In genomic region chr8:94601034-94601606, GRCm38 (mm10) we compare ENCODE assay signal across 8 mouse cellular contexts. TPM values are rescaled to one million over a fixed set of nuclear protein-coding genes. Genes with fewer than 3 reads are reported as not detected.
A peak's percentile ranks its signal among the peaks of the same experiment; 100 is the strongest.
DNase-seq lines count a peak whose midpoint lies in the region; ATAC-seq and TF ChIP-seq lines count a peak whose summit lies in the region.

No protein-coding gene starts in this region.

- no peaks in the 10 kb centered on the region for H3K36me3 ChIP-seq in kidney, embryonic 15.5 days
- H3K36me3 ChIP-seq in MEL (ENCODE audit: control insufficient read depth in 1 of 2, insufficient read depth in 2 of 2, low read length in 2 of 2) (peaks cover 3 to 24% of the 10 kb centered on the region in 2 experiments; a peak in 3 of 4 replicates), myocyte (ENCODE audit: control insufficient read depth, insufficient read depth) (no peaks in the 10 kb centered on the region)
- no peaks in the 10 kb centered on the region for H3K36me3 ChIP-seq in embryonic facial prominence, embryonic 10.5 days (replicated peaks)
- no peaks in the 10 kb centered on the region for H3K36me3 ChIP-seq in heart, postnatal 0 days (replicated peaks; ENCODE audit: control insufficient read depth, insufficient read depth, low read length)
- 0 out of 2 replicates have a peak, but pooled peaks cover 2% of the 10 kb centered on the region for H3K36me3 ChIP-seq in liver, embryonic 11.5 days (ENCODE audit: control insufficient read depth, insufficient read depth, low read length)

- H3K4me1 ChIP-seq in kidney, embryonic 15.5 days, result peaks cover 21% of the 10 kb centered on the region
- peaks cover 3 to 6% of the 10 kb centered on the region in 2 experiments; a peak in 3 of 4 replicates for H3K4me1 ChIP-seq in MEL (ENCODE audit: control insufficient read depth in 1 of 2, insufficient read depth in 2 of 2, low read length in 2 of 2)
- peaks cover 29% of the 10 kb centered on the region for H3K4me1 ChIP-seq in embryonic facial prominence, embryonic 10.5 days
- H3K4me1 ChIP-seq in heart, postnatal 0 days (ENCODE audit: control insufficient read depth, insufficient read depth), result peaks cover 18% of the 10 kb centered on the region
- H3K4me1 ChIP-seq in liver, embryonic 11.5 days (replicated peaks; ENCODE audit: control insufficient read depth, insufficient read depth, low read length), result peaks cover 12% of the 10 kb centered on the region

- TF ChIP-seq CTCF in MEL (IDR thresholded peaks at IDR 0.05 in 2 of 3, conservative IDR thresholded peaks at IDR 0.05 in 1 of 3; ENCODE audit: control insufficient read depth in 1 of 3, insufficient read depth in 1 of 3, low read depth in 2 of 3, low read length in 3 of 3, poor library complexity in 1 of 3, severe bottlenecking in 1 of 3), result no peak
- no peak for TF ChIP-seq CTCF in heart, postnatal 0 days (IDR thresholded peaks at IDR 0.05; ENCODE audit: low read depth)

- DNase-seq in kidney, postnatal 36 days, result no peak
- DNase-seq in MEL (ENCODE audit: low read depth, low spot score), result no peak
- DNase-seq in embryonic facial prominence, embryonic 10.5 days (ENCODE audit: low spot score), result no peak
- DNase-seq in heart, postnatal 0 days (ENCODE audit: low spot score), result peak; percentile 8
- no peak for DNase-seq in liver, embryonic 11.5 days (ENCODE audit: low spot score)
- no peak for DNase-seq in retina, embryonic 14.5 days (ENCODE audit: low spot score)

- peak overlapping the region; percentile 78 for H3K4me2 ChIP-seq in kidney, embryonic 15.5 days
- H3K4me2 ChIP-seq in heart, postnatal 0 days (ENCODE audit: low read depth, low read length), result peak overlapping the region; percentile 85
- peak overlapping the region; percentile 90 for H3K4me2 ChIP-seq in liver, embryonic 11.5 days
- H3K4me2 ChIP-seq in myocyte (ENCODE audit: low read depth), result peak overlapping the region; percentile 91

- no peak for TF ChIP-seq RAD21 in MEL (IDR thresholded peaks at IDR 0.05; ENCODE audit: low read depth, low read length)

- TF ChIP-seq EP300 in MEL (IDR thresholded peaks at IDR 0.05; ENCODE audit: low read depth in 1 of 2, low read length in 2 of 2), result no peak
- TF ChIP-seq EP300 in heart, postnatal 0 days (IDR thresholded peaks at IDR 0.05; ENCODE audit: low read depth), result no peak

- H3K9me3 ChIP-seq in kidney, embryonic 15.5 days (replicated peaks), result no peaks in the 10 kb centered on the region
- no peaks in the 10 kb centered on the region for H3K9me3 ChIP-seq in MEL (replicated peaks; ENCODE audit: insufficient read depth, low read length)
- H3K9me3 ChIP-seq in embryonic facial prominence, embryonic 10.5 days, result no peaks in the 10 kb centered on the region
- H3K9me3 ChIP-seq in heart, postnatal 0 days (replicated peaks; ENCODE audit: control insufficient read depth, low read length), result no peaks in the 10 kb centered on the region
- no peaks in the 10 kb centered on the region for H3K9me3 ChIP-seq in liver, embryonic 11.5 days (ENCODE audit: control insufficient read depth, low read length)

- peak overlapping the region; percentile 92 for H3K9ac ChIP-seq in kidney, embryonic 15.5 days
- peak overlapping the region; percentile 76 for H3K9ac ChIP-seq in MEL (ENCODE audit: control insufficient read depth, low read depth, low read length, poor library complexity, severe bottlenecking)
- H3K9ac ChIP-seq in heart, postnatal 0 days (replicated peaks; ENCODE audit: low read depth, low read length), result peak overlapping the region; percentile 97
- H3K9ac ChIP-seq in liver, embryonic 11.5 days (ENCODE audit: low read depth, low read length), result peak overlapping the region; percentile 94

- peak overlapping the region; percentile 80 for H3K4me3 ChIP-seq in kidney, embryonic 15.5 days (replicated peaks)
- H3K4me3 ChIP-seq in MEL (ENCODE audit: control insufficient read depth in 1 of 2, insufficient read depth in 1 of 2, low read depth in 2 of 2, low read length in 2 of 2) (peak overlapping the region; percentile 75 to 80), myocyte (peak overlapping the region; percentile 98)
- H3K4me3 ChIP-seq in embryonic facial prominence, embryonic 10.5 days, result peak overlapping the region; percentile 100
- peak overlapping the region; percentile 98 for H3K4me3 ChIP-seq in heart, postnatal 0 days (ENCODE audit: low read depth, low read length)
- peak overlapping the region; percentile 99 for H3K4me3 ChIP-seq in liver, embryonic 11.5 days (ENCODE audit: low read depth, low read length)

- under 1% methylated on average over 51 of the region's 51 CpGs for WGBS in kidney, embryonic 15.5 days
- WGBS in embryonic facial prominence, embryonic 10.5 days, result under 1% methylated on average over 51 of the region's 51 CpGs
- WGBS in heart, postnatal 0 days, result under 1% methylated on average over 51 of the region's 51 CpGs
- under 1% methylated on average over 51 of the region's 51 CpGs for WGBS in liver, embryonic 11.5 days

- peak; percentile 49 for ATAC-seq in kidney, embryonic 15.5 days (replicated peaks; ENCODE audit: low FRiP score)
- ATAC-seq in heart, postnatal 0 days (ENCODE audit: insufficient read depth, low read depth), result no peak; the same call in 1 of the 2 replicates
- peak; percentile 19 for ATAC-seq in liver, embryonic 11.5 days (replicated peaks; ENCODE audit: low FRiP score)

- TF ChIP-seq POLR2A in MEL (IDR thresholded peaks at IDR 0.05; ENCODE audit: control insufficient read depth in 1 of 2, insufficient read depth in 1 of 2, low read depth in 1 of 2, low read length in 2 of 2, poor library complexity in 1 of 2) (no peak), myocyte (IDR thresholded peaks at IDR 0.05; ENCODE audit: insufficient read length, low read depth) (no peak)

- peaks cover 63% of the 10 kb centered on the region for H3K79me2 ChIP-seq in MEL (ENCODE audit: control insufficient read depth, insufficient read depth, low read length, poor library complexity)
- H3K79me2 ChIP-seq in myocyte (ENCODE audit: control insufficient read depth, insufficient read depth), result peaks cover 72% of the 10 kb centered on the region

- H3K27ac ChIP-seq in kidney, embryonic 15.5 days, result peak overlapping the region; percentile 94
- H3K27ac ChIP-seq in MEL (ENCODE audit: control insufficient read depth, low read depth, low read length), result peak overlapping the region; percentile 80
- H3K27ac ChIP-seq in embryonic facial prominence, embryonic 10.5 days (replicated peaks), result peak overlapping the region; percentile 95
- H3K27ac ChIP-seq in heart, postnatal 0 days (ENCODE audit: low read depth), result peak overlapping the region; percentile 96
- H3K27ac ChIP-seq in liver, embryonic 11.5 days (ENCODE audit: low read depth, low read length), result peak overlapping the region; percentile 77

- H3ac ChIP-seq in myocyte (ENCODE audit: control insufficient read depth, insufficient read length), result peak overlapping the region; percentile 36

- H3K27me3 ChIP-seq in kidney, embryonic 15.5 days, result no peaks in the 10 kb centered on the region
- H3K27me3 ChIP-seq in MEL (ENCODE audit: control insufficient read depth in 1 of 2, insufficient read depth in 2 of 2, low read length in 2 of 2) (no peaks in the 10 kb centered on the region), myocyte (ENCODE audit: control insufficient read depth, insufficient read depth, insufficient read length) (no peaks in the 10 kb centered on the region)
- no peaks in the 10 kb centered on the region for H3K27me3 ChIP-seq in embryonic facial prominence, embryonic 10.5 days (replicated peaks; ENCODE audit: low read depth, poor library complexity, severe bottlenecking)
- H3K27me3 ChIP-seq in heart, postnatal 0 days (ENCODE audit: control insufficient read depth, insufficient read depth, low read length), result no peaks in the 10 kb centered on the region
- no peaks in the 10 kb centered on the region for H3K27me3 ChIP-seq in liver, embryonic 11.5 days (replicated peaks; ENCODE audit: control insufficient read depth, insufficient read depth, low read length)

TF ChIP-seq in MEL, 35 proteins besides CTCF, POLR2A, EP300 and RAD21 (continues in another document):
- no peak for TF ChIP-seq MAFK (IDR thresholded peaks at IDR 0.05; ENCODE audit: borderline replicate concordance, low read depth, low read length)
- TF ChIP-seq MAZ (IDR thresholded peaks at IDR 0.05; ENCODE audit: low read depth, low read length), result peak; percentile 17; the same call in 1 of the 2 replicates
- 0 out of 2 replicates have a peak, but pooled peaks have one; percentile 63 for TF ChIP-seq CHD1 (IDR thresholded peaks at IDR 0.05; ENCODE audit: low read depth, low read length)
- TF ChIP-seq ELF1 (IDR thresholded peaks at IDR 0.05; ENCODE audit: low read depth, low read length), result no peak

TF ChIP-seq in myocyte, 11 proteins besides CTCF, POLR2A, EP300 and RAD21 (continues in another document):
- no peak for TF ChIP-seq MYOG (IDR thresholded peaks at IDR 0.05; ENCODE audit: control insufficient read depth in 1 of 3, insufficient read depth in 1 of 3, insufficient read length in 2 of 3, low read depth in 2 of 3)
- no peak for TF ChIP-seq POLR2AphosphoS2 (IDR thresholded peaks at IDR 0.05; ENCODE audit: insufficient read length, low read depth)
- TF ChIP-seq USF1 (IDR thresholded peaks at IDR 0.05; ENCODE audit: low read depth), result no peak
- no peak for TF ChIP-seq MAX (IDR thresholded peaks at IDR 0.05; ENCODE audit: low read depth)

RNA-seq across cellular contexts. Expression of gene Rspry1, which starts 0.6 kb away (rescaled TPM):
- polyA plus RNA-seq in kidney, embryonic 15.5 days (2015; fragmentation: Nextera tagmentation; extraction: Ambion mirVana), result 38.3 and 39.8 TPM in 2 replicates
- total RNA-seq in MEL (2012; rRNA removed), result 32.2 and 34.1 TPM in 2 replicates
- 10 to 100 TPM in 1 of 2 experiments, not detected in 1; 24.5 TPM for polyA plus RNA-seq in MEL (2012; ENCODE audit: insufficient read depth in 1 of 2, insufficient read length in 2 of 2, low read depth in 1 of 2, low replicate concordance in 2 of 2, missing spikeins in 1 of 2)
- polyA plus RNA-seq in embryonic facial prominence, embryonic 10.5 days (2016; fragmentation: Nextera tagmentation; extraction: Ambion mirVana), result 43.8 and 47.1 TPM in 2 replicates
- 13.6 and 22.7 TPM in 2 replicates for total RNA-seq in heart, postnatal 0 days (2014; rRNA removed; ENCODE audit: low replicate concordance)
- polyA plus RNA-seq in heart, postnatal 0 days (2015; fragmentation: Nextera tagmentation; extraction: Ambion mirVana), result 15.8 and 16.9 TPM in 2 replicates
- polyA plus RNA-seq in liver, embryonic 11.5 days (2014; fragmentation: Nextera tagmentation; extraction: Ambion mirVana), result 38.0 and 39.7 TPM in 2 replicates
- polyA plus RNA-seq in myocyte (2012; fragmentation: generic; extraction: Trizol), result 7.4 TPM

RNA-seq across cellular contexts. Expression of gene Fam192a, which starts 0.7 kb away (rescaled TPM):
- 70.0 and 73.2 TPM in 2 replicates for polyA plus RNA-seq in kidney, embryonic 15.5 days (2015; fragmentation: Nextera tagmentation; extraction: Ambion mirVana)
- total RNA-seq in MEL (2012; rRNA removed), result 43.3 and 46.3 TPM in 2 replicates
- 10 to 100 TPM in 1 of 2 experiments, not detected in 1; 88.1 TPM for polyA plus RNA-seq in MEL (2012; ENCODE audit: insufficient read depth in 1 of 2, insufficient read length in 2 of 2, low read depth in 1 of 2, low replicate concordance in 2 of 2, missing spikeins in 1 of 2)
- 82.6 and 93.1 TPM in 2 replicates for polyA plus RNA-seq in embryonic facial prominence, embryonic 10.5 days (2016; fragmentation: Nextera tagmentation; extraction: Ambion mirVana)
- 13.9 and 17.4 TPM in 2 replicates for total RNA-seq in heart, postnatal 0 days (2014; rRNA removed; ENCODE audit: low replicate concordance)
- polyA plus RNA-seq in heart, postnatal 0 days (2015; fragmentation: Nextera tagmentation; extraction: Ambion mirVana), result 30.4 and 37.9 TPM in 2 replicates
- polyA plus RNA-seq in liver, embryonic 11.5 days (2014; fragmentation: Nextera tagmentation; extraction: Ambion mirVana), result 60.0 and 70.0 TPM in 2 replicates
- 24.2 TPM for polyA plus RNA-seq in myocyte (2012; fragmentation: generic; extraction: Trizol)
